Mouse (Mus musculus) cortical plate, adult 2 months (tissue): ENCODE measurements around the gene Sult6b2. TPM values are rescaled to one million over a fixed set of nuclear protein-coding genes. Genes with fewer than 3 reads are reported as not detected.

ENCODE experiments used
- H3K27ac ChIP-seq: fragments of 200-500 bp; 2 replicates; pipeline ENCODE4 v1.5.1; 2012; ENCODE audit warnings: low read length, control low read depth, inconsistent platforms; ENCODE audit not compliant: insufficient read depth
- H3K4me1 ChIP-seq: fragments of 200-500 bp; 2 replicates; pipeline ENCODE4 v1.6.1; 2011; ENCODE audit warnings: low read length; ENCODE audit not compliant: control insufficient read depth, insufficient read depth
- H3K4me3 ChIP-seq: fragments of 200-500 bp; 2 replicates; pipeline ENCODE4 v1.5.1; 2011; ENCODE audit warnings: mild to moderate bottlenecking, low read length, control low read depth; ENCODE audit not compliant: insufficient read depth
- CTCF ChIP-seq: fragments of 200-500 bp; IDR thresholded peaks from 2 replicates; pipeline ENCODE4 v1.5.1; 2011; ENCODE audit warnings: mild to moderate bottlenecking, control low read depth, low read length; ENCODE audit not compliant: insufficient read depth; ENCODE audit errors: extremely low read depth
- POLR2A ChIP-seq: fragments of 200-500 bp; IDR thresholded peaks from 2 replicates; pipeline ENCODE4 v1.6.1; 2011; ENCODE audit warnings: mild to moderate bottlenecking, low read length, control low read depth; ENCODE audit not compliant: insufficient read depth; ENCODE audit errors: extremely low read depth
- polyA plus RNA-seq: library from polyadenylated mRNA; depleted of rRNA; stranded (reverse); fragments of >200 nt; gene quantifications from 2 replicates; pipeline ENCODE4 v1.2.3, GENCODE M21; 2012

Sult6b2 gene
- polyA plus RNA-seq, 1 experiment = 0.13 TPM

DNA sequence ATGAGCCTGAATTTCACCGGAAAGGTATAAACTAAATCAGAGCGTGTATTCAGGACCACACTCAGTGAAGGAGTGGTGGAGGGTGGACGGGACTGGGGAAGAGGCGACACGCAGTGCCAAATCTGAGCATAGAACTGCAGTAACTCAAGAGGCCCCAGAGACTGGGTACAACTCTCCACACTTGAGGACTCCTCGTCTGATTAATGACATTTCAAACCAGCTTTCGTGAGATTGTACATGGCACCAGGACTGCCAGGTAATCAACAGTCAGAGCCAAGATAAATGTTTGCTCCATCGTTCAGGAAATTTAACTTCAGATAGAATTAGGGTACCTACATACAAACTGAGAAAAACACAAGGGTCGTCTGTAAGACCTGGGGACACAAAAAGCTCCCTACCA lies 33.0 kb upstream of the Sult6b2 start:
- H3K4me1 ChIP-seq = no peaks in the 10 kb centered on the region
- TF ChIP-seq CTCF (no peak), POLR2A (no peak)
- no peak overlapping the region for H3K27ac ChIP-seq
- H3K4me3 ChIP-seq = no peak overlapping the region

DNA sequence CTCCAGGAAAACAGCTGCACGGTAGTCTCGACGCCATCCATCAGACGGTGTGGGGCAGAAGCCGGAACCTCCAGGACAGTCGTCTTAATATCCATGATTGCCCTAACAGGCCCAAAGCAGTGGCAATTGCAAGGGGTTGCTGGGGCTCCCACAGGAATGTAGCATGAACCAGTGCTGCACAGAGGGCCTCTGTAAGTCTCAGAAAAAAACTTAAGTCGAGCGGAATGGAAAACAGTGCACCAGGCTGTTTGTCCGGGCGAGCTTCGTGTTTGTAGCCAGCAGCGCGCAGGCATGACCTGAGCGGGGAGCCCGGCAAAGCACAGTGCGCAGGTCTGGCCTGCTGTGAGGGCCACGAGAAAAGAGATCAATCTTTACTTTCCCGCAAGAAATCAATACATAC lies 31.4 kb upstream of the Sult6b2 start:
- TF ChIP-seq POLR2A (no peak), CTCF (no peak)
- Histone ChIP-seq H3K4me1 (no peaks in the 10 kb centered on the region), H3K4me3 (no peak overlapping the region), H3K27ac (no peak overlapping the region)

DNA sequence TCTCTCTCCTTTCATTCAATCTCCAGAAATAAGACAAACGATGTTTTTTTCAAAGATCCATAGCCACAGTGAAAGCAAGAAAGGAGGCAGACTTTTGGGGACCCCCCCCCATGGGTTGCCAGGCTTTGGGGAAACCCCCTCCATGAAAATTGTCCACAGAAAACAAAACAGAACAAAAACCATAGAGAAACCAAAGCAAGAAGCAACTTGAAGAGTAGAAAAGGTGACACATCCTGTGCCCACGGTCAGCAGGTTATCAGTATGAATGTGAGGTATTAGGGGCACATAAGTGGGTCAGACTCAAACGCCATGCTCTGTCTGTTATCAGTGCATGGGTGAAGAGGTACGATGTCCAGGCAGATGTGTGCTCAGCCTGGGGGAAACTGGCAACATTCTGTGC lies 30.6 kb upstream of the Sult6b2 start:
- Histone ChIP-seq H3K27ac (no peak overlapping the region), H3K4me3 (no peak overlapping the region), H3K4me1 (no peaks in the 10 kb centered on the region)
- no peak for TF ChIP-seq POLR2A
- TF ChIP-seq CTCF = no peak

DNA sequence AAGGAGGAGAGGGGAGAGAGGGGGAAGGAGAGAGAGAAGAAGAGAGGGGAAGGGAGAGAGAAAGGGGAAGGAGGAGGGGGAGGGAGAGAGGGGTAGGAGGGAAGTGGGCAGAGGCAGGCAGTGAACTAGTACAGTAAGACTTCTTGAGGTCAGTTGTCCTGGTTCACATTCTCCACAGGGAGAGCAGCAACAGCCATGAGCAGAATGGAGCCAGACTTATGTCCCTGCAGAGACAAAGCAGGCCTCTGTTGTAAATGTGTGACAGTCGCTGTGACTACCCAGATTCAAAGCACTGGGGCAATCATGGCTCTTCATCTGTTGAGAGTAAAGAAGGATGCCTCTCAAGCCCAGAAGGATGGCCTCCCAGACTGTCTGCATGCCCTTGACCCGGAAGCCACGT lies 27.4 kb upstream of the Sult6b2 start:
- Histone ChIP-seq H3K27ac (no peak overlapping the region), H3K4me1 (no peaks in the 10 kb centered on the region), H3K4me3 (no peak overlapping the region)
- TF ChIP-seq CTCF (no peak), POLR2A (no peak)

DNA sequence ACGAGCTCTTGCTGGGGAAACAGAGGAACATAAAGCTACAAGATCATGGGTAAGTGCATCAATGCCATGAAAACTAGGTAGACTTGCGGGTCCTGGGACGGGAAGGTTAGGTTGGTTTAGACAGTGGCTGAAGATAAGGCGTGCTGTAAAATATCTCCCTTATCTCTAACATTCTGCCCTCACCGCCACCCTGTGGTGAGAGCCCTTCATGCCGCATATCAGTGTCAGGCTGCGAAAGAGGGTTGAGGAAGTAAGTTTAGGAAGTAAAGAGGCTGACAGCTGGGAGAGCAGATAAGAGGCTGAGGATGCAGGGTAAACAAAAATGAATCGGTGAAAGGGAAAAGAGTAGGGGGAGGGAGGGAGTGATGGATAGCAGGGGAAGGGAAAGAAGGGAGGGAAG lies 26.9 kb upstream of the Sult6b2 start:
- H3K27ac ChIP-seq = no peak overlapping the region
- no peak overlapping the region for H3K4me3 ChIP-seq
- TF ChIP-seq CTCF = no peak
- no peaks in the 10 kb centered on the region for H3K4me1 ChIP-seq

DNA sequence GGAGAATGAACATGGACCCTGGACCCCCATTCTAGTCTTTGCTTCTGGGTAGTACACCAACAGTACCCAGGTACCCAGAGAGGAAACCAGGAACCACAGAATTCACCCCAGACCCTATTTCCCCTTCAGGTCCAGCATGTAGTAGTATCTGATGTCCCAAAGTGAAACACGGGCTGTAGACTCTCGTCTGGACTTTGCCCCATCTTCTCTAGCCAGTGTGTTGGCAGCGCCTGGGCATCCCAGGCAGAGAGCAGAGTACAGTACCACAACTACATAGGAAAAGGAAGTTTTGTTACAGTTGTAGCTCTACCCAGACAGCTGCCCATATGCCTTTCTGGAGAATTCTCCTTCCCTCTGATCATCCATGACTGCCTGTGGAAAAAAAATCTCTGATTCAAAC lies 25.9 kb upstream of the Sult6b2 start:
- Histone ChIP-seq H3K4me1 (no peaks in the 10 kb centered on the region), H3K4me3 (no peak overlapping the region), H3K27ac (no peak overlapping the region)
- TF ChIP-seq CTCF (no peak), POLR2A (no peak)

DNA sequence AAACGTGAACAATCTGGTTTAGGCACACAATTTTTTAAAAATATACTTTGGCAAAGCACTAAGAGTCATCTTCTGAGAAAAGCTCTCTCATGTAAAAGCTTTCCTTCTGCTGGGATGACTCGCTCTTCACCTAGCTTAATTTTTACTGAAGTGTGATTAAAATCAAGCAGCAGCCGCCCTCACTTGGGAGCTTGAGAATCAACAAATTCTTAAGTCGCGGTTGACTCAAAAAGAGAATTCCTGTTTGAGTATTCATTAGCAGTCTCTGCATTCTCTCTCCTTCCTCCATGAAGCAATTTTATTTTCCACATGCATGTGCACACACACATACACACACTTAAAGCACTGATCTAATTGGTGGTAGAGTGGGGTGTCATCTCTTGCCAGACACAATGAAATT lies 21.1 kb upstream of the Sult6b2 start:
- TF ChIP-seq CTCF = no peak
- no peak for TF ChIP-seq POLR2A
- H3K4me1 ChIP-seq = no peaks in the 10 kb centered on the region

DNA sequence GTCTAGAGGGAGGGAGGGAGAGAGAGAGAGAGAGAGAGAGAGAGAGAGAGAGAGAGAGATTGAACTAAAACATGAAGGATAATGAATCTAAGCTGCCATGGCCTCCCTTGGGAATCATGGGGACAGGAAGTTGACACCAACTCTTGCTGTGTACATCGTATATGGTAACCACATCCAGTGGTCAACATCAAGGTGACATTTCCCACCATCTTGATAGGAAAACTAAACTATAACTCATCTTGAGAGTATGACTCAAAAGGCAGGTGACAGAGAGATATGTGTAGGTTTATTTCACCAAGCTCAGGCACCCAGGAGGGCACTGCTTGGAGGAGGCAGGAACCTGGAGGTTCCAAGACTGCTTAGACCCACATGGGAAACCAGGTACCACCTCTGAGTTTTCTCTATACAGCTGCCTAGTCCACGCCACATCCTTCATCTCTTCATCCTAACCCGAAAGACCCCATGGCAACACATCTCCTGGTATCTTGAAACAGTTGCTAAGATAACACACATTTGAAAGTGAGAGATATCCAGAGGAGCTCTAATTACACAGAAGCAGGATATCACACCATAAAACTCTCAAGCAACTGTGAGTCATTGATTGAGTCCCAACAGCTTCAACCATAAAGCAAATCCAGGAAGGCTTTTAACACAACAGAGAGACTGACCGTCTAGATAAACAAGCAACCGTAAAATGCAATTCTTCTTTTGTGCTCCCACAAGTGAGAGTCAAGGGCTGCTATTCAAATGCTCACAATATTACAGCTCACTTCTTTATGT lies 18.9 kb upstream of the Sult6b2 start:
- Histone ChIP-seq H3K4me1 (no peaks in the 10 kb centered on the region), H3K4me3 (no peak overlapping the region), H3K27ac (no peak overlapping the region)
- TF ChIP-seq POLR2A (no peak), CTCF (no peak)

More for the DNA sequence above, 21.1 kb upstream of the Sult6b2 start:
- H3K4me3 ChIP-seq = no peak overlapping the region
- no peak overlapping the region for H3K27ac ChIP-seq

DNA sequence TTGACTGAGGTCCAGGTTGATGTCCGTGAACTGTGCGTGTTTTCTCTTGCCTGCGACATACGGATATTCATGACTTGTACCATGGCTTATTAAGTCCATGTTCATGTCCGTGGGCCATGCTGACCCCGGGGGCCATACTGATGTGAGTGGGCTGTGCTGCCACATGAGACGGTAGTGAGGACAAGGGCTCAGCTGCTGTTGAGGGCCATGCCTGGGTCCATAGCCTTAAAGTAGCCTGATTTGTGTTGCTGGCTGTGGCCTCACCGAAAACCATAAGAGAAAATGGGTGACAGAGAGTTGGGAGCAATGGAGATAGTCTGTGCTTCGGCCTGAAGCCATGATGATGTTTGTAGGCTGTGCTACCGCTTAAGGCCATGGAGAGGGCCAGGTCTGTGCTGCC lies 14.0 kb upstream of the Sult6b2 start:
- H3K4me1 ChIP-seq = no peaks in the 10 kb centered on the region
- no peak for TF ChIP-seq POLR2A
- no peak for TF ChIP-seq CTCF
- H3K4me3 ChIP-seq = no peak overlapping the region

DNA sequence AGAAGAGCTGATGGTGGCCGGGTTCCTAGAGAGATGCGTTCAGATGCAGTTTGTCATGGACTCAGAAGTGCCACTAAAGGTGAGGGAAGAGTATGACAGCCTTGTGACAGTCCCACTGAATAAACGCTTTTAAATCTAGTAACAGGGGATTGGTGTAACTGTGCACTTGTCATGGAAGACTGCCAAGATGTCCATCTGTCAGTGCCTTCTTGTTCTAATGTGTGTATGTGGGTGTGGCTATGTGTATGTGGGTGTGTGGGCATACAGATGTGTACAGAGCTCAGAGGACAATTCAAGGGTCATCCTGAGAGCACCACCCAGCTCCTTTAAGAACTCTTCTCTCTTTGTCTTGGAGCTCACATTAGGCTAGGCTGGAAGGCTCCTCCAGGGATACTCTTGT lies 11.2 kb upstream of the Sult6b2 start:
- TF ChIP-seq POLR2A (no peak), CTCF (no peak)
- Histone ChIP-seq H3K4me1 (no peaks in the 10 kb centered on the region), H3K27ac (no peak overlapping the region), H3K4me3 (no peak overlapping the region)

More for the DNA sequence above, 14.0 kb upstream of the Sult6b2 start:
- no peak overlapping the region for H3K27ac ChIP-seq

DNA sequence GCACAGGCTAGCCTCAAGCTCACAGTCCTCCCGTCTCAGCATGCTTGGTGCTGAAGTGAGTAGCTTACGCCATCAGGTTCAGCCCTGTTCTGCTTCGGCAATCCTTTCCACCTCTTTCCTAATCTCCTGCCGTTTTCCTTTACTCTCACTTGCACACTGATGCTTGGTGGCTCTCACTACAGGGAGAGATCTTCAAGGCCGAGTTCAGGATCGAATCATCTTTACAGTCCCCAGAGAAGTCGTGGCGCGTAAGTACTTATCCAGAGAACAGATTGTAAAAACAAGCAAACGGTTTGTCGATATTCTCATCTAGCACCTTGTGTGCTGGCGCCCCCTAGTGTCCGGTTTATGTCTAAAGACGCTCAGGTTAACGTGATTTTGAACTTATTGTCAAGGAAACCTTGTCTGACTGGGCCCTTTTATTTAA lies 10.2 kb upstream of the Sult6b2 start:
- TF ChIP-seq POLR2A (no peak), CTCF (peak; percentile 84)
- H3K27ac ChIP-seq = no peak overlapping the region
- H3K4me3 ChIP-seq = peak overlapping the region; percentile 34
- H3K4me1 ChIP-seq = no peaks in the 10 kb centered on the region
